Mouse (Mus musculus) left cerebral cortex, postnatal 36 days (tissue): ENCODE data around the gene Sarnp. TPM values are rescaled to one million over a fixed set of nuclear protein-coding genes. Genes with fewer than 3 reads are reported as not detected.
"Not testable (repeated sequence)": the region's sequence is repeated elsewhere in the genome, so short reads cannot be mapped to it uniquely, and the experiment has no call there.

ENCODE experiments used
- DNase-seq, 2 experiments: peaks; one replicate each; pipeline ENCODE4 v3.0.0; 2021 to 2022; ENCODE audit warnings: low spot score in 2 of 2, mixed read lengths in 1 of 2
- intact Hi-C: fragments of 180-260 bp; cut with DNase I; formaldehyde crosslinking; loops from one replicate; pipeline ENCODE4 v1.15.1; 2025
- total RNA-seq, 2 experiments: library from RNA; stranded (reverse); gene quantifications; 2 replicates each; pipeline ENCODE4 v1.2.3; 2021

Gene Sarnp
- total RNA-seq, 2 experiments from 2014 or later: 32.9 to 40.9 TPM

DNA sequence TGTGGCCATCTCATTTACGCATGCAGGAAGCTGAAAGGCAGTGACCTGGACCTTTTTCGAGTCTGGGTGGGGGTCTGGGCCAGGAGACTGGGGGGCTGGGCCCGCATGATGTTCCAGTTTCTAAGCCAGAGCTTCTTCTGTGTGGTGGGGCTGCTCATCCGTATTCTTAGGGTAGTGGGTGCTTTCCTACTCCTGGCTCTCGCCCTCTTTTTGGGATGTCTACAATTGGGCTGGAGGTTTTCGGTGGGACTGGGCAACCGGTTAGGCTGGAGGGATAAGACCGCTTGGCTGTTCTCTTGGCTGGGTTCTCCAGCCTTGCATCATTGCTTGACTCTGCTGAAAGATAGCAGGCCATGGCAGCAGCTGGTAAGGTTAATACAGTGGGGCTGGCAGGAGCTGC lies 10.1 kb upstream of the Sarnp start:
- no peak for DNase-seq
- intact Hi-C loops: no loop called here

DNA sequence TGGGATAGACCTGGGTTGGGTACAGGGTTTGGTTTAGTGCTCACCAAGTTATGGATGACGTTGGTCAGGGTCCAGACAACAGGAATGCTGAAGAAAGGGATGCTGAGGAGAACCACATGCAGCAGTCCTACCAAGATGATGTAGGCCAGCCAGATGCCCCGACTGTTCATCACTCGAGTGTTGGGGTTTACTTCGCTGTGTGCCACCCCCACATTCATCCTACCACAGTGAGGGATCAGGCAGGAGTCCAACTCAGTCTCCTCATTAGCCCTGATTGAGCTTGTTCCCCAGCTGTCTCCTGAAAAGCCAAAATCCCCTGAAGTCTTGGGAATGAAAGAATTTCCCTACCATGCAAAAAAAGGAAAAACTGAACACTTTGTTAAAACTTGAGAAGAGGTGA lies 3.1 kb downstream of the Sarnp start:
- no peak for DNase-seq
- intact Hi-C loops: no loop called here

DNA sequence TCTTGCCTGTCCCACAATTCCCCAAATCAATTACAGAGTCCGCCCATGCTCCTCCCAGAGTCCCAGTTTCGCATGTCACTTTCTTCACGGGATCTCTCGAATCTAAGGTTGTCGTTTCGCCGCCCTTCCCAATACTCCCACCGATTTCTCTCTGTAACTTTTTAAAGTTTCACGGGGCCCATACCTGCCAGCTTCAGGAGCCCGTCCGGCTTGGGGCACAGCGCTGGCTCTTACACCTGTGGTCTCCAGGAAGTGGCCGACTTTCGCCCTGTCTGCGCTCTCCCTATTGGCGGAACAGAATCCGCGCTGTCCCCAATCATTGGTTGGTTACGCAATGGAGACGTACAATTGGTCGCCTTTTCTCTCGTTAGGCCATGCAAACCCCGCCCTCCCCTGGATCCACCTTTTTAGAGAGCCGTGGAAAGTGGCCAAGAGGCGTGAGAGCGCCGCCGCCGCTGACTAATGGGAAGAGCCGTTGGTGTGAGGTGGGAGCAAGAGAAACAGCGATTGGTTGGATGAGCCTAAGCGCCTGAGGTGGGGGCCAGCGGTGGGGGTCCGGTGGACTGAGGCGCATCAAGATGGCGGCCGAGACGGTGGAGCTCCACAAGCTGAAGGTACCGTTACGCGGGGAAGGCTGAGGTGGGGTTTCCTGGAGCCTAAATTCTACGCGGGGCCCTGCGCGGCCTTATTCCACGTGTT lies 4.4 kb downstream of the Sarnp start, which contains the start of gene Ormdl2:
Ormdl2 (minus strand) TSS at position 288 of the 699 bp plus-strand sequence.
- DNase-seq: peak; percentile 99
- intact Hi-C loops: loop anchor here (1.0 kb wide), 1 partner anchor 16 kb away; no protein-coding TSS in a partner anchor

DNA sequence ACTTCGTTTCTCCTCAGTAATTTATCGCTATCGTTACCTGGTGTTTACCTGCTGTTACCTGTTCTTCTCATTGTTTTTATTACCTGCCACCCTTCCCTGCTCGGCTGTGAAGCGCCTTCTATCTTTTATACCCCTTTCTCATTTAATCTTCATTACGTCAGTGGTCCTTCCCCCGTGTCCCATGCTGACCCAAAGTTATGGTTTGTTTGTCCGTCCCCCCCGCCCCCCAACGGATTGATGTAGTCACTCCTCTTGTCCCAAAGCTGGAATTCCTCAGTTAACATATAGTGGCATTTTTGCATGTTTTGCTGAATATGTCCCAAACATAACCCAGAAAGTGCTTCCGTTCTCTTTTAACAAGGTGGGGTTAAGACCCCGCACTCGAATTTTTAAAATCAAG lies 5.0 kb downstream of the Sarnp start:
- no peak for DNase-seq
- intact Hi-C loops: no loop called here

DNA sequence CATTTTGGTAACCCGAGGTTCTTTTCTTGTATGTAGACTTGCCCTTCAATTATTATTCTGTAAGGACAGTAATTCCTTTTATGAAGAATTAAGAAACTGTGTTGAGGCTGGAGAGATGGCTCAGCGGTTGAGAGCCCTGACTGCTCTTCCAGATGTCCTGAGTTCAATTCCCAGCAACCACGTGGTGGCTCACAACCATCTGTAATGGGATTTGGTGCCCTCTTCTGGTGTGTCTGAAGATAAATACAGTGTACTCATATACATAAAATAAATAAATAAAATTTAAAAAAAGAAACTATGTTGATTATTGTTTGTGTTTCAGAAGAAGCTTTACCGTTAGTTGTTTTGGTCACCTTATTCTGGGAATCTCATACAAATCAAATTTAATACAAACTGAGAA lies 6.0 kb downstream of the Sarnp start:
- DNase-seq, intact Hi-C loops: not testable (repeated sequence)

DNA sequence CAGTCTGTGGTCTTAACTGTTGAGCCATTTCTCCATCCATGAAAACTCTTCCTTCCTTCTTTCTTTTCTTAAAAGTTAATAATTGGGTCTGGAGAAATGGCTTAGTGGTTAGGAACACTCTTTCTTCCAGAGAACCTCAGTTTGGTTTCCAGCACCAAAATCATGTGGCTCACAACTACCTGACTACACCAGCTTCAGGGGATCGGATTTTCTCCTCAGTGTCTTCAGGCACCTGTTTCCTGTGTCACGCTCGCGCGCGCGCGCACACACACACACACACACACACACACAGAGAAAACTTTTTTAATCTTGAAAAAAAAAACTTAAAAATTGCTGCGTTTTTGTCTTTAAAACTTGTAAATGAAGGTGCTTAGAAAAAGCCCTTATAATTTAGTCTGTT lies 6.7 kb downstream of the Sarnp start:
- no peak for DNase-seq
- intact Hi-C loops: no loop called here

DNA sequence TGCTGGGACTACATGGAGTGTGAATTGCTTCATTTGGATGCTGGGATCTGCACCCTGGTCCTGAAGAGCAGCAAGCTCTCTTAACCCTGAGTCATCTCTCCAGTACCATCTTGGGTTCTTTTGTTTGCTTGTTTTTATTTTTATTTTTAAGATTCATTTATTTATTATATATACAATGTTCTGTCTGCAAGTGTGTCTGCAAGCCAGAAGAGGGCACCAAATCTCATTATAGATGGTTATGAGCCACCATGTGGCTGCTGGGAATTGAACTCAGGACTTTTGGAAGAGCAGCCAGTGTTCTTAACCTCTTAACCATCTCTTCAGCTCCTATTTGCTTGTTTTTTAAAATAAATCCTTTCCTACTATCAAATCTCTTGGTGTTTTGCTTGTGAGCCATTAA lies 20.3 kb downstream of the Sarnp start:
- no peak for DNase-seq
- intact Hi-C loops: no loop called here

DNA sequence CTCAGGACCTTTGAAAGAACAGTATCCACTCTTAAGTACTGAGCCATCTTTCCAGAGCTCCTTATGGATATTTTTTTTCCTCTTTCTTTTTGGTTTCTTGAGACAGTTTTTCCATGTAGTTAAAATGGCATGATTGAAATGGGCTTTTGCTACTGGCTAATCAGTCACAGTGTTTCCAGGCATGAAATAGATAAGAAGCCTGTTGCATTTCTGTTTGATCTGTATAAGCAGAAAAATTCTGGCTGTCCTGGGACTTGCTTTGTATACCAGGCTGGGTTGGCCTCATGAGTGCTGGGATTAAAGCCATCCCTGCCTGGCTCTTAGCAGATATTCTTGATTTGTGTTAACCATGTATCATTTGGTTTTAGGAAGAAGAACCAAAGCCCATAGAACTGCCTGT lies 22.3 kb downstream of the Sarnp start:
- DNase-seq: no peak
- intact Hi-C loops: no loop called here

DNA sequence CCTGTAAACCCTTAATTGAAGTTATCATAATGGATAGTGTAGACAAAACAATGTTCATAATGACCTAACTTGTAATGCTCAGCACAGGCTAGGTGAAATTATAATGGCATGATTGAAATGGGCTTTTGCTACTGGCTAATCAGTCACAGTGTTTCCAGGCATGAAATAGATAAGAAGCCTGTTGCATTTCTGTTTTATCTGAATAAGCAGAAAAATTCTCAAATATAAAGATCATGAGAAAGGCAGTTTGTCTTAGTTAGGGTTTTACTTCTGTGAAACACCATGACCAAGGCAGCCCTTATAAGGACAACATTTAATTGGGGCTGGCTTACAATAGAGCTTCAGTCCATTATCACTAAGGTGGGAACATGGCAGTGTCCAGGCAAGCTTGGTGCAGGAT lies 23.5 kb downstream of the Sarnp start:
- no peak for DNase-seq
- intact Hi-C loops: no loop called here

DNA sequence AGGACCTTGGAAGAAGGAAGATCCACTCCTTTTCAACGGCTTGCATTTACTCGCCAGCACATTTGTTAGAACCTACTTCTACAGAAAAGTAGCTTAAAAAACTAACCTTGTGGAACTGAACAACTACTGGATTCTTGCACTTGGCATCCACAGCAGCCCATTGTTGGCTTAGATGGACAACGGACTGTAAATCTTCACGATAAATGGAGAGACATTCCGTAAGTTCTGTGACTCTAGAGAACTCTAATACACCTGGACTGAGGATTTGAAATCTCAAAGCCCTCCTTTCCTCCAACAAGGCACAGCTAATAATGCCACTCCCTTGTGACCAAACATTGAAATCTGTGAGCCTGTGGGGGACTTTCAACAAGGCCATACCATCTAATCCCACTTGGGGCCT lies 26.1 kb downstream of the Sarnp start:
- no peak for DNase-seq
- intact Hi-C loops: no loop called here

DNA sequence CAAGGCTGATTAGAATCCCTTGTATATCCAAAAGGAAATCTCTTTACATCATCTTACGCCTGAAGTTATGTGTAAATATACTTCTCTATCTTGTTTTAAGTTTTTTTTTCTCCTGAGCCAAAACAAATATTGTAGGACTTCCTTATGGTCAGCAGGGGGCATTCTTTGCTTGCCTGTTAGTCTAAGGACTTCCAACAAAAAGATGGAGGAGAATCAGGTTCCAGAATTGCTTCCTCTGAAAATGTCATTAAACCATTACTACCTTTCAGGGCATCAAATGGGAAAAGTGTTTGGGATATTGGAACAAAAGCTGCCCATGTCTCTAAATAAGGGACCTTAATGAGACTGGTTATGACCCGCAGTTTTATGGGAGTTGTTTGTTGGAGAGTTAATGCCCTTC lies 28.4 kb downstream of the Sarnp start:
- intact Hi-C loops: loop anchor here (1.0 to 5.0 kb wide), 2 partner anchors 50 to 132 kb away; no protein-coding TSS in a partner anchor
- DNase-seq: no peak

DNA sequence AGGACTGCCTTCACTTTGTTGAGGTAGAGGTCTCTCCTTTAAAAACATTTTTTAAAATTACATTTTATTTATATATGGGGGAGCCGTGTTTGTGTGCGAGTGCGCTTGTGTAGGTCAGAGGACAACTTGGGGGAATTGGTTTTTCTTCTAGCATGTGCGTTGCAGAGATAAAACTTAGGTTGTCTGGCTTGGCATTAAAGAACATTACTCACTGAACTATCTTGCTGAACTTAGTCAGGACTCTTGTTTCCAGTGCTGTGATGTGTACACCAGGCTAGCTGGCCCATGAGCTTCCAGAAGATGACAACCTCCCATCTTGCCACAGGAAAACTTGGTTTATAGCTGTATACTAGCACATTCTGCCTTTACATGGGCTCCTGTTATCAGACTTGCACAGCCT lies 29.5 kb downstream of the Sarnp start:
- no peak for DNase-seq
- intact Hi-C loops: loop anchor here (5.0 kb wide), 1 partner anchor 131 kb away; no protein-coding TSS in a partner anchor

DNA sequence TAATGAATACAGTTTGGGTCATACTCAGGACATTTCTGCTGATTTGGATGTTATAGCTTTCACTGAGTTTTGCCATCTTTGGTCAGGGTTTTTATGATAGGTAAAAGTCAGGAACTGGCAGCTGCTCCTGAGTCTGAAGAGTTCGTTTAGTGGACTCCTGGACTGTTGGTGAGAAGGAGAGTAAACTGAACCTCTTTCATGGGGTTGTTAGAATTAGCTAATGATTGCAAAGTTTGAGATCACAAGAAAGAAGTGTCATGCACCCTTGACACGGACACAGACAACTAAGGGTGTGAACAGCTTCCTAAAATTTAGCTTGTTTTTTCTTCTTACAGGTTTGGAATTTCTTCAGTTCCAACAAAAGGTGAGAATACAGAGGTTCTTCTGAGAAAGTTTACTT lies 31.3 kb downstream of the Sarnp start:
- no peak for DNase-seq
- intact Hi-C loops: loop anchor here (5.0 kb wide), 1 partner anchor 129 kb away; no protein-coding TSS in a partner anchor

DNA sequence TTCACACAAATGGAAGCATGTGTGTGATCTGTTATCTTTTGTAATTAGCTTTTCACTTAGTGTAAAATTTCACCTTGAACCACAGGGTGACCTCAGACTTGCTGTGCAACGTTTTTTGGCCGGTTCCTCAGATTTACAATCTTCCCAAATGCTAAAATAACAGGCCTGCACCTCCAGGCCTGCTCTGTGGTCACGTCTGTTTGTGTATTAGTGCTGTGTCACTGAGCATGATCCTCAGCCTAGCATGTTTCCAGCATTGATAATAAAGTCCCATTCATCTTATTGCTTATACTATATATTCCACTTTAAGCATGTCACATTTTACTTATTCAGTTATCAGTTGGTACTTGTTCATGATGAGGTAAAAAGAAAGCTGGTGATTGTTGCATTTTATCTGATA lies 33.2 kb downstream of the Sarnp start:
- DNase-seq: no peak
- intact Hi-C loops: no loop called here

DNA sequence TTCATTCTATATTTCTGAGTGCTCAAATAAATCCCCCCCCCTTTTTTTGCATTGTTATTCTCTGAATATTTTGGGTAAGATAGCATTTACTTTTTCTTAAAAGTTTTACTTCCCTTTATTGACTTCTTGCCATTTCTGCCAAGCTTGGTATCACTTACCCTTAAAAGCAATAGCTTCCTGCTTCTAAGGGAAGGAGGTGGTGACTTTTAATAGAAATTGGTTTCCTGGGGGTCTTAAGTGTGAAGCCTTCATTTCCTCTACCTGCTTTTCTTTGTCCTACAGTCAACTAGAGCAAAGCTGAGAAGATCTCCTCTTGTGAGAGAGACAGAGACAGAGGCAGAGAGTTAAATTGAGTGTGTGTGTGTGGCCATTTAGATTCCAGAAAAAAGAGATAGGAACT lies 44.0 kb downstream of the Sarnp start:
- no peak for DNase-seq
- intact Hi-C loops: no loop called here

DNA sequence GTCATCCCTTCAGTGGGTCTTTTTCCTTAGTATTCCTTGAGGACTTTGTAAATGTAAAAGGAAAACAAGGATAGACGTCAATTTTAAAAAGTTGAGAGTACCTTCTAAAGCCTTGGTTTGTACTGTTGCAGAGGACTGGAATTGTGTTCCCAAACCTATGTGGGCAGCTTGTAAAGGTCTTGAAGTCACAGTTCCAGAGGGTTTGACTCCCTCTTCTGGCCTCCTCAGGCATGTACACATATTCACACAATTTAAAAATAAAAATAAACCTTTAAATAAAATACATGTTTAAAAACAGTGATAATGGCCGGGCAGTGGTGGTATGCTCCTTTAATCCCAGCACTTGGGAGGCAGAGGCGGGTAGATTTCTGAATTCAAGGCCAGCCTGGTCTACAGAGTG lies 48.9 kb downstream of the Sarnp start:
- no peak for DNase-seq
- intact Hi-C loops: no loop called here

DNA sequence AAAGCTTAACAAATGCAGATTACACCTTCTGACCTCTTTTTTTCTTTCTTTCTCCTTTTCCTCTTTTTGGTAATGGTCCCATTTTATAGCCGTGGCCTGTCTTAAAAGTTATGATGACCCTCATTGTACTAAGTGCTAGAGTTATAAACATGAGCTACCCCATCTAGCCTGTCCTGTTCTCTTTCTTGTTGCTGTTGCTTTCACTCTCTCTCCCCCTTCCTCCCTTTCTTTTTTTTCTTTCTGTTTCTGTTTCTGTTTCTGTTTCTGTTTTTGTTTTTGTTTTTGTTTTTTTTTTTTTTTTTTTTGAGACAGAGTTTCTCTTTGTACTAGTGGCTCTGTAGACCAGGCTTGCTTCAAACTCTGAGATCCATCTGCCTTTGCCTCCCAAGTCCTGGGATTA lies 49.4 kb downstream of the Sarnp start:
- no peak for DNase-seq
- intact Hi-C loops: no loop called here

DNA sequence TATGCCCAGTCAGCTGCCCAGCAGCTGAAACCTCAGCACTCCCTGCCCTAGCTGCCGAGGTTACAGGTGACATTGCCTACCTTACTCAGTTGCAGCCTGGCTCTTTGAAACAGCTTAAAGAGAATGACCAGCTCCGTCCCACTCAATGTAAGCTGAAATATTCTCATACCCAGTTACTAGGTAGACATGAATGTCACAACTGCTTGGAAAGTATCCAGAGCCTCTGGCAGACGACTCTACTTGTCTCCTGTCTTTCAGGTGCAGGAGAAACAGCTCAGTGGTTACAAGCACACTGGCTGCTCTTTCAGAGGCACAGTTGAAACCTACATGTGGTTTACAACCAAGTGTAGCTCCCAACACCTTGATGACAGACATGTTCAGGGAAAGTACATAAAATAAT lies 53.2 kb downstream of the Sarnp start:
- DNase-seq: no peak
- intact Hi-C loops: no loop called here

DNA sequence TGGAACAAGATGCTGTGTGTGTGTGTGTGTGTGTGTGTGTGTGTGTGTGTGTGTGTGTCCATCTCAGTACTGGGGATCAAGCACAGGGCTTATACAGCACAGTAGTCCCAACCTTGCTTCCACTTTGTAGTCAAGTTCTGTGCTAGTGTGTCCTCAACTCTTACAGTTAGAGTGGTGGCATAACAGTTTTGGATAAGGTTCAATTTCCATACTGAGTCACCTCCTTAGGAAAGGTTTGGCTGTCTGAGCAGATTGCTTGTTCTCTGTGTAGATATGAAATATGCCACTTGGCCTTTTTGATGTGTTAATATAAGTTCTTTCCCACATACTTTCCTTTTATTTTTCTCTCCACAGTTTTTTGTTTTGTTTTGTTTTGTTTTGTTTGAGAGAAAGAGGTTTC lies 61.2 kb downstream of the Sarnp start:
- intact Hi-C loops: no loop called here
- DNase-seq: no peak

DNA sequence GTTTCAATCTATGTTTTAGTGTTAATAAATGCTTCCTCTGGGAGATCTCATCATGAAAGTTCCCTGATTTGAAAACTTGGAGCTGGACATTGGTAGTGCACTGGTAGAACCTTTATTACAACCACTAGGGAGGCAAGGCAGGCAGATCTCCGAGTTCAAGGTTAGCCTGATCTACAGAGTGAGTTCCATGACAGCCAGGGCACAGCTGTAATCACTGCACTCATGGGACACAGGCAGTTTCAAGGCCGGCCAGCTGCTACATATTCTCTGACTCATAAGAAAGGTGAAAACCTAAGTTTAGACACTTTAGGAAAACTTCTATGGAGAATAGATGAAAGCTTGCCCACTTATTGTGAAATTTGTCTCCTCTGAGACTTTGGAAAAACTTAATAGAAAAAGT lies 61.7 kb downstream of the Sarnp start:
- intact Hi-C loops: no loop called here
- no peak for DNase-seq

DNA sequence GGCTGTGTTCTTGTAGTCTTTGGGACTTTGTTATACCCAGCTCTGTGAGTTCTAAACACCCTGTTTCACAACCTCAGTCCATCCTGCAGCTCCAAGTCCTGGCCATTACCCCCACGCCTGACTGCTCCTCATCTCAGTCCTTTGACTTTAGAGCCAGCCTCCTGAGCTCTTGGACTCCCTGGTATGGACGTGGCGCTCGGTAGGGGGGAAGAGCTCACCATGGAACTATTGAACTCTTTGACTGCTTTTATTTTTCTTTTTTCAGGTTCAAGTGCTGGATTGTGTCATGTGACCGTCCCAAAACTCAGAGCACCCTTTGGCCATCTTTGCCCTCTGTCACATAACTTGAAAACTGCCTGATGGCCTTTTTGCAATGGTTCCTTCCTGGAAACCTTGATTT lies 64.9 kb downstream of the Sarnp start:
- intact Hi-C loops: no loop called here
- DNase-seq: no peak
